Mouse (Mus musculus) E14TG2a.4 (cell line): ENCODE measurements around the gene Hsd17b13.

Experiments used
- H3K27me3 ChIP-seq: 2 replicates; pipeline ENCODE4 v1.6.1; 2014; ENCODE audit warnings: low read length, control low read depth; ENCODE audit not compliant: insufficient read depth
- H3K36me3 ChIP-seq: 2 replicates; pipeline ENCODE4 v1.6.1; 2014; ENCODE audit warnings: low read length, control low read depth; ENCODE audit not compliant: insufficient read depth
- H3K4me1 ChIP-seq: replicated peaks from 2 replicates; pipeline ENCODE4 v1.6.1; 2014; ENCODE audit warnings: low read depth, low read length, control low read depth
- H3K4me3 ChIP-seq: replicated peaks from 2 replicates; pipeline ENCODE4 v1.5.1; 2014; ENCODE audit warnings: mild to moderate bottlenecking, low read length
- H3K9me3 ChIP-seq: 2 replicates; pipeline ENCODE4 v1.6.1; 2014; ENCODE audit warnings: low read length, control low read depth
- CTCF ChIP-seq: conservative IDR thresholded peaks from 2 replicates; pipeline ENCODE4 v1.5.1; 2014; ENCODE audit warnings: low read length
- NANOG ChIP-seq: IDR thresholded peaks from 2 replicates; pipeline ENCODE4 v1.6.1; 2014; ENCODE audit warnings: borderline replicate concordance, low read length, mixed read lengths
- POU5F1 ChIP-seq: IDR thresholded peaks from 2 replicates; pipeline ENCODE4 v1.6.1; 2014; ENCODE audit warnings: low read length, borderline replicate concordance

Gene Hsd17b13

GRCm38 (mm10) chr5:103995181-103995580, 18.0 kb upstream of the Hsd17b13 start:
- no peak overlapping the region for H3K4me3 ChIP-seq
- H3K27me3 ChIP-seq = no peaks in the 10 kb centered on the region
- peaks cover 77% of the 10 kb centered on the region for H3K36me3 ChIP-seq
- TF ChIP-seq CTCF (peak; percentile 72), NANOG (no peak)
- no peaks in the 10 kb centered on the region for H3K9me3 ChIP-seq
- H3K4me1 ChIP-seq = 0 out of 2 replicates have a peak, but pooled peaks cover 2% of the 10 kb centered on the region

GRCm38 (mm10) chr5:103994669-103995068, 17.5 kb upstream of the Hsd17b13 start:
- Histone ChIP-seq H3K4me1 (no peaks in the 10 kb centered on the region), H3K4me3 (no peak overlapping the region), H3K27me3 (no peaks in the 10 kb centered on the region), H3K9me3 (no peaks in the 10 kb centered on the region), H3K36me3 (peaks cover 76% of the 10 kb centered on the region)
- TF ChIP-seq CTCF = no peak
- no peak for TF ChIP-seq NANOG
- TF ChIP-seq POU5F1 = no peak

- H3K4me1 ChIP-seq = no peaks in the 10 kb centered on the region
- peaks cover 73% of the 10 kb centered on the region for H3K36me3 ChIP-seq
- no peak for TF ChIP-seq POU5F1
- no peak for TF ChIP-seq CTCF
- TF ChIP-seq NANOG = no peak
- H3K9me3 ChIP-seq = no peaks in the 10 kb centered on the region
- H3K27me3 ChIP-seq = no peaks in the 10 kb centered on the region
- H3K4me3 ChIP-seq = no peak overlapping the region
Observed at GRCm38 (mm10) chr5:103993601-103994000, 16.4 kb upstream of the Hsd17b13 start.

GRCm38 (mm10) chr5:103992831-103993230, 15.6 kb upstream of the Hsd17b13 start:
- no peak for TF ChIP-seq NANOG
- TF ChIP-seq POU5F1 = no peak
- TF ChIP-seq CTCF = no peak
- H3K4me1 ChIP-seq = no peaks in the 10 kb centered on the region
- peaks cover 69% of the 10 kb centered on the region for H3K36me3 ChIP-seq
- H3K27me3 ChIP-seq = no peaks in the 10 kb centered on the region
- no peaks in the 10 kb centered on the region for H3K9me3 ChIP-seq
- no peak overlapping the region for H3K4me3 ChIP-seq

GRCm38 (mm10) chr5:103980705-103981560, 3.7 kb upstream of the Hsd17b13 start:
- Histone ChIP-seq H3K27me3 (no peaks in the 10 kb centered on the region), H3K4me1 (no peaks in the 10 kb centered on the region), H3K36me3 (peaks cover 10% of the 10 kb centered on the region), H3K4me3 (no peak overlapping the region), H3K9me3 (peaks cover 17% of the 10 kb centered on the region)
- no peak for TF ChIP-seq POU5F1
- TF ChIP-seq NANOG = no peak
- no peak for TF ChIP-seq CTCF

- no peaks in the 10 kb centered on the region for H3K27me3 ChIP-seq
- no peak for TF ChIP-seq POU5F1
- TF ChIP-seq CTCF = no peak
- no peak for TF ChIP-seq NANOG
- H3K9me3 ChIP-seq = peaks cover 8% of the 10 kb centered on the region
- no peak overlapping the region for H3K4me3 ChIP-seq
- no peaks in the 10 kb centered on the region for H3K4me1 ChIP-seq
- peaks cover 8% of the 10 kb centered on the region for H3K36me3 ChIP-seq
Observed at GRCm38 (mm10) chr5:103977907-103978570, 829 bp upstream of the Hsd17b13 start.

- H3K4me1 ChIP-seq = 0 out of 2 replicates have a peak, but pooled peaks cover 3% of the 10 kb centered on the region
- TF ChIP-seq POU5F1 = no peak
- TF ChIP-seq CTCF = no peak
- no peak for TF ChIP-seq NANOG
- H3K27me3 ChIP-seq = no peaks in the 10 kb centered on the region
- H3K36me3 ChIP-seq = no peaks in the 10 kb centered on the region
- no peaks in the 10 kb centered on the region for H3K9me3 ChIP-seq
- H3K4me3 ChIP-seq = no peak overlapping the region
Observed at GRCm38 (mm10) chr5:103975736-103976135, 1.5 kb downstream of the Hsd17b13 start.

- H3K9me3 ChIP-seq = no peaks in the 10 kb centered on the region
- TF ChIP-seq NANOG = no peak
- H3K4me3 ChIP-seq = no peak overlapping the region
- no peaks in the 10 kb centered on the region for H3K36me3 ChIP-seq
- 0 out of 2 replicates have a peak, but pooled peaks cover 3% of the 10 kb centered on the region for H3K4me1 ChIP-seq
- H3K27me3 ChIP-seq = no peaks in the 10 kb centered on the region
Observed at GRCm38 (mm10) chr5:103972801-103973200, 4.4 kb downstream of the Hsd17b13 start.
